Mouse (Mus musculus) Patski (cell line): ENCODE results near the gene Syngr4. TPM values are rescaled to one million over a fixed set of nuclear protein-coding genes. Genes with fewer than 3 reads are reported as not detected.
"Not testable (repeated sequence)": the region's sequence is repeated elsewhere in the genome, so short reads cannot be mapped to it uniquely, and the experiment has no call there.

Source experiments
- ATAC-seq: fragments of 100-300 bp; one replicate; pipeline ENCODE4 v1.8.0; 2021
- CTCF ChIA-PET: fragments of 350-600 bp; sonication (Branson Sonifier 250); formaldehyde crosslinking; loops from one replicate; lab custom pipeline; 2022; ENCODE audit warnings: inconsistent platforms; lab: Charles Lee
- POLR2A ChIA-PET: fragments of 350-600 bp; sonication (Branson Sonifier 250); formaldehyde crosslinking; loops from one replicate; lab custom pipeline; 2022; ENCODE audit warnings: antibody characterized with exemption, inconsistent platforms; lab: Charles Lee
- DNase-seq: peaks from one replicate; pipeline ENCODE4 v3.0.0-alpha.2; 2011; ENCODE audit warnings: low read depth, low spot score
- H3K27me3 ChIP-seq: fragments of 371-371 bp; one replicate; pipeline ENCODE4 v1.5.1; 2021
- CTCF ChIP-seq: fragments of 100-300 bp; IDR thresholded peaks from one replicate; pipeline ENCODE4 v1.5.1; 2021
- in situ Hi-C: fragments of 300-500 bp; cut with MboI; formaldehyde crosslinking; loops from 3 replicates; pipeline ENCODE4 v1.11.1; 2018; ENCODE audit warnings: low pct_unique_long_range_greater_than_20kb, mixed read lengths
- polyA plus RNA-seq: library from polyadenylated mRNA; unstranded; gene quantifications from one replicate; pipeline ENCODE4 v1.2.3, GENCODE M21; 2021

Gene Syngr4
- 0.63 TPM for polyA plus RNA-seq

DNA sequence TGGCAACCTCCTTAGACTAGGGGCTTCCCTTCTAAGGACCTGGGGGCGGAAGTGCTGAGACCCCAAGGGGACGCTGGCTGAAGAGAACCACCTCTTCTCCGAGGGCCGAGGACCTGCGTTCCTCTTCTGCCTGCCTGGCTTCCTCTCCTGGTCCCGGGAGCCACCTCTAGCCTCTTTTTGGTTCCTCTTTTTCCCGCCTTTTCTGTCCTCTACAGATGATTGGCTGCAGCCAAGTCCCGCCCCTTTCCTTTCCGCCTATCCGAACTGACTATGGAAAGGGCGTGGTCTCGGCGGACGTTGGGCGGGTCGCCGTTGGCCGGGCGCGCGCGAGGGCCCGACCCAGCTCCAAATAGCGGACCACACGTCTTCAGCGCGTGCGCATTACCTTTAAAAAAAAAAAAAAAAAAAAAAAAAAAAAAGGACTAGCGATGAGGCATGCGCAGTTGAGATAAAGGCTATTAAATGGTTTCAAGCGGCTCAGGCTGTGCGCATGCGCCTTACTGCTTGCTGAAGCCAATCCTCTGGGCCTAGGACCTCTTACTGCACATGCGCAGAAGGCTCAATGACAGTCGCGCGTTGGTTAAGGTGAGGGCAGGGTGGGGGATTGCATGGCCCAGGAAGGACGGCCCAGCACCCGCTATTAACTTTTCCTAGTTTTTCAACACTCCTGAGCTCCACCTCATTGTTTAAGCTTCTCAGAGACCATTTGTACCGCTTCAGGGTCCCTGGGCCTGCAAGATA, at the start of gene Syngr4, which contains the start of gene Tmem143:
Gene Syngr4 (minus strand): TSS at position 198 of the 741 bp plus-strand sequence.
Gene Tmem143 (plus strand): TSS at position 425 of the 741 bp plus-strand sequence.
- peak; percentile 79 for ATAC-seq
- in situ Hi-C loops = no loop called here
- POLR2A ChIA-PET = interaction anchor here (0.6 to 1.0 kb wide), 5 partner anchors 10 to 1075 kb away, joined by 3 to 4 read pairs (median 3); partner anchors contain the start of gene Sphk2
- CTCF ChIA-PET = no interaction called here
- peak; percentile 98 for DNase-seq
- no peaks in the 10 kb centered on the region for H3K27me3 ChIP-seq
- TF ChIP-seq CTCF = no peak

DNA sequence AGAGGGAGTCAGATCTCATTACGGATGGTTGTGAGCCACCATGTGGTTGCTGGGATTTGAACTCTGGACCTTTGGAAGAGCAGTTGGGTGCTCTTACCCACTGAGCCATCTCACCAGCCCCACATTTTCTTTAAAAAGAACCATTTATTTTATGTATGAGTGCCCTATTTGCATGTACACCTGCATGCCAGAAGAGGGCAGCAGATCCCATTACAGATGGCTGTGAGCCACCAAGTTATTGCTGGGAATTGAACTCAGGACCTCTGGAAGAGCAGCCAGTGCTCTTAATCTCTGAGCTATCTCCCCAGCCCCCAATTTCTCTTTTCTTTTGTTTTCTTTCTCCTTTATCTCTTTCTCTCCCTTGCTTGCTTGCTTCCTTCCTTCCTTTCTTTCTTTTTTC, 46.8 kb upstream of the Syngr4 start:
- DNase-seq = not testable (repeated sequence)
- in situ Hi-C loops = loop anchor here (5.0 kb wide), 1 partner anchor 69 kb away; no protein-coding TSS in a partner anchor

DNA sequence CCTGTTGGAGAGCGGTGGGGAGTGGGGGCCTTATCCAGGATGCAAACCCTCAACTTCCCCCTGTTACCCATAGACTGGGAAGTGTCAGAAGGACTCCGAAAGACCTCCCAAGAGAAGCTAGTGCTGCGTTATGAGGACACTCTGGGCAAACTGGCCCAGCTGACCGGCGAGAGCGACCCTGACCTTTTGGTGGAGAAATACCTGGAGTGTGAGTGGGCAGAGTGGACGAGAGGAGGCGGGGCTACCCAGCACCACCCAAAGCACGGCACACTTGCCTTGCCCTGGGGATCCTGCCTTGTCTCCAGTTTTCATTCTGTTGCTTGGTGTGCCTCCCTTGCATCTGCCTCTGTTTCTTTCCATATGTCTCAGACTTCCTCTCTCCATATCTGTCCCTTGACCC, 45.5 kb upstream of the Syngr4 start:
- CTCF ChIA-PET = interaction anchor here (1.0 to 2.0 kb wide), 3 partner anchors 68 to 91 kb away, joined by 3 to 5 read pairs (median 4); partner anchors contain the start of genes Kdelr1 and Nomo1
- TF ChIP-seq CTCF = no peak
- POLR2A ChIA-PET = interaction anchor here (0.7 kb wide), 1 partner anchor 67 kb away, joined by 6 read pairs; no protein-coding TSS in a partner anchor
- ATAC-seq (no peak), DNase-seq (no peak)
- in situ Hi-C loops = loop anchor here (5.0 kb wide), 1 partner anchor 70 kb away; no protein-coding TSS in a partner anchor
- no peaks in the 10 kb centered on the region for H3K27me3 ChIP-seq

More for the DNA sequence above, 46.8 kb upstream of the Syngr4 start:
- TF ChIP-seq CTCF = peak; percentile 65
- CTCF ChIA-PET = interaction anchor here (1.1 to 2.0 kb wide), 2 partner anchors 37 to 70 kb away, joined by 3 to 5 read pairs; partner anchors contain the start of gene Kdelr1
- ATAC-seq, H3K27me3 ChIP-seq, POLR2A ChIA-PET: not testable (repeated sequence)

DNA sequence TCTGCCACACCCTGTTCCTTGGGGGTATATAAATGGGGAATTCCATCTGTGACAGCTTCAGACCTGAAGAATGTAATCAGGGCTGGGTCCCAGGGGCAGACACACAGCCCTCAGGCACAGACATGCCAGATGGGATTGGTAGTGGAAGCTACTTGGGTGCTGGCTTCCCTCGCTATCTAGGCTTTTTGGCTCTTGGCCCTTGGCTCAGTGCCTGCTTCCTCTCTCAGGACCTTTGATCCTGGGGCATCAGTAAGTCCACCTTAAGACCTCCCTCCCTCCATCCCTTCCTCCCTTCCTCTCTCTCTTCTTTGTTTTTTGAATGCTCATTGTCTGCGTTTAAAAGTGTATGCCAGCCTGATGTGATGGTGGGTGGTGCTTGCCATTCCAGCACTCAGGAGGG, 43.3 kb upstream of the Syngr4 start:
- H3K27me3 ChIP-seq = no peaks in the 10 kb centered on the region
- POLR2A ChIA-PET = no interaction called here
- in situ Hi-C loops = loop anchor here (5.0 kb wide), 1 partner anchor 72 kb away; no protein-coding TSS in a partner anchor
- TF ChIP-seq CTCF = no peak
- ATAC-seq (no peak), DNase-seq (no peak)
- CTCF ChIA-PET = no interaction called here

DNA sequence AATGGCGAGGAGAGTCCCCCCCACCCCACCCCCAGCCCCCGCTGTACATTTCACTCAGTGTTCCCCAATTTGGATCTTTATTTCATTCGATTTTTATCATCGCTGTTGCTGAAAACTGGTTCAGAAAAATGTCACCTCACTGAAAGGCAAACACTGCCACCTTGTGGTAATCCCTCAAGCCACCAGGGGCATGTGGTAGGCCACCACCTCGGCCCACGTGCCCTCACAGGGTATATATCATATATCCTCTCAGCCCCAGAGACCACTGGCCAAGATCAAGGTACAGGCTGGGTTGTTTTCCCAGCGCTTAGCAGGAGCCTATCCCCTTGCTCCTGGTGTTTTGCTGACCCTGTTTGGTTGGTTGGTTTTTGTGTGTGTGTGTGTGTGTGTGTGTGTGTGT, 38.6 kb upstream of the Syngr4 start:
- POLR2A ChIA-PET = interaction anchor here (0.6 kb wide), 1 partner anchor 83 kb away, joined by 4 read pairs; no protein-coding TSS in a partner anchor
- DNase-seq = peak; percentile 19

DNA sequence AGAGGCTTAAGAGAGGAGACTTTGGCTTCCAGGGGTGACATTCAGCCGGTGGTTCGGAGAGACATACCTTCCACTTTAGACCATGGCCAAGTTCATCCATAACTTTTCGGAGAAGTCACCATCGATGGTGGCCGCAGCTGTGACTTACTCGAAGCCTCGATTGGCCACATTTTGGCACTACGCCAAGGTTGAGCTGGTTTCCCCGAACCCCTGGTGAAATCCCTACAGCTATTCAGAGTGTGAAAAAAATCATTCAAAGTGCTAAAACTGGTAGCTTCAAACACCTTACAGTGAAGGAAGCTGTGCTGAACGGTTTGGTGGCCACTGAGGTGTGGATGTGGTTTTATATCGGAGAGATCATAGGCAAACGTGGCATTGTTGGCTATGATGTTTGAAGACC, 37.3 kb upstream of the Syngr4 start:
- ATAC-seq, POLR2A ChIA-PET, H3K27me3 ChIP-seq, DNase-seq: not testable (repeated sequence)
- in situ Hi-C loops = loop anchor here (5.0 kb wide), 1 partner anchor 126 kb away; no protein-coding TSS in a partner anchor
- CTCF ChIA-PET = interaction anchor here (0.9 to 3.1 kb wide), 5 partner anchors 11 to 216 kb away, joined by 3 to 6 read pairs (median 4); partner anchors contain the start of gene Sphk2

More for the DNA sequence above, 38.6 kb upstream of the Syngr4 start:
- CTCF ChIA-PET = interaction anchor here (1.0 to 3.1 kb wide), 4 partner anchors 10 to 68 kb away, joined by 3 to 7 read pairs (median 5); no protein-coding TSS in a partner anchor
- in situ Hi-C loops = no loop called here
- peak; percentile 58 for TF ChIP-seq CTCF
- no peak for ATAC-seq
- H3K27me3 ChIP-seq = no peaks in the 10 kb centered on the region

DNA sequence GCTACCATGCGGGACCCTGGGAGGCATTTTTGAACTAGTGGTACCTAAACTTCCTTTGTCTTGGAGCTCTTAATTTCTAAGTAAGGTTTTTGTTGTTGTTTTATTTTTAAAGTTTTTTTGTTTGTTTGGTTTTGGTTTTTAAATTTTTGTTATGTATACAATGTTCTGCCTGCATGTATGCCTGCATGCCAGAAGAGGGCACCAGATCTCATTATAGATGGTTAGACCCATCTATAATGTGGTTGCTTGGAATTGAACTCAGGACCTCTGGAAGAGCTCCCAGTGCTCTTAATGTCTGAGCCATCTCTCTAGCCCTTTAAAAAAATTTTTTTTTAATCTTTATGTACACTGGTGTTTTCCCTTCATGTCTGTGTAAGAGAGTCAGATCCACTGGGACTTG, 33.2 kb upstream of the Syngr4 start:
- ChIA-PET CTCF (interaction anchor here (1.2 to 1.5 kb wide), 2 partner anchors 51 to 128 kb away, joined by 3 to 7 read pairs; no protein-coding TSS in a partner anchor), POLR2A (no interaction called here)
- in situ Hi-C loops = loop anchor here (5.0 kb wide), 3 partner anchors 57 to 192 kb away; partner anchors contain the start of gene Kdelr1
- TF ChIP-seq CTCF = no peak
- no peaks in the 10 kb centered on the region for H3K27me3 ChIP-seq
- DNase-seq (no peak), ATAC-seq (no peak)

DNA sequence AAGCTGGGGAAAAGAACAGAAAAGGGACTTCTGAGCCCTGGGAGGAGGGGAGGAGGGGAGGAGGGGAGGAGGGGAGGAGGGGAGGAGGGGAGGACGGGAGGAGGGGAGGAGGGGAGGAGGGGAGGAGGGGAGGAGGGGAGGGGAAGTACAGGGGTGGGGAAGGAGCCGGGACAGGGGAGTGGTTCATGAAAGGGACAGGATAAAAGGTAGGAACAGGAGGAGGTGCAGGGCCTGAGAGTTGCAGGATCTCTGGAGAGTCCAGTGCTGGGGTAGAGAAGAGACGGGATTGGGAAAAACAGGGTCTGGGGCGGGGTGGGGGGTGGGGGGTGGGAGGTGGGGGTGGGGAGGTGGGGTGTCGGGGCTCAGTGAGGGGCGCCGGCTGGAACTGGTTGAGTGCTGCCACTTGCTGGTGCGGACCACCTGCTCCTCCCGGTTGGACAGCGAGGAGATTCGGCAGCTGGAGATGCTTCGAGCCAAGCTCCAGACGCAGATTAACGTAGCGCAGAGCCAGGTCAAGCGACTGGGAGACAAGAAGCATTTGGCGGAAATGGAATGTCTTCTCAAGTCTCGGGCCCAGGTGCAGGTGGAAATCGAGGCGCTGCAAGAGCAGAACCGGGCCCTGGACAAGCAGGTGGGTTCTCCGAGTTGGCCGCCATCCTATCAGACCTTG, 32.2 kb upstream of the Syngr4 start:
- ATAC-seq = no peak
- ChIA-PET CTCF (interaction anchor here (1.0 to 1.5 kb wide), 3 partner anchors 50 to 127 kb away, joined by 3 to 7 read pairs (median 3); partner anchors contain the start of gene Kdelr1), POLR2A (no interaction called here)
- DNase-seq = no peak
- in situ Hi-C loops = loop anchor here (5.0 kb wide), 2 partner anchors 56 to 191 kb away; partner anchors contain the start of gene Kdelr1
- no peak for TF ChIP-seq CTCF
- H3K27me3 ChIP-seq = no peaks in the 10 kb centered on the region

DNA sequence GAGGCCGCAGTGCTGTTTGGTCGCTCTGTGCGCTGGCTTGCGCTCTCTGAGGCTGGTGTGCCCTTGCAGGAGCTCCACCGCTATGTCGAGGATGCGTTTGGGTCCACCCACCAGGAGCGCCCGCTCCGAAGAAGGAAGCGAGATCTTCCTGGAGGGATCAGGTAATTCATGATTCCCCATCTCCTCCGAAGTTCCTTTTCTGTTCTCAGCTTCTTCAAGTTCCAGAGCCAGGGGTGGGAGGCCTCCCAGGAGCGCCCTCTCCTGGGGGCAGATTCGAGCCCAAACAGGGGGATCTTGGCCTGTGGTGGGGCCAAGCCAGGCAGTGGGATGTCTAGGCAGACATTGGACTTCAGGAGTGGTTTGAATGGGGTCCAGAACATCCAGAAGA, 27.9 kb upstream of the Syngr4 start:
- no peak for TF ChIP-seq CTCF
- ChIA-PET POLR2A (no interaction called here), CTCF (interaction anchor here (1.2 kb wide), 1 partner anchor 11 kb away, joined by 3 read pairs; no protein-coding TSS in a partner anchor)
- no peaks in the 10 kb centered on the region for H3K27me3 ChIP-seq
- in situ Hi-C loops = no loop called here
- ATAC-seq (no peak), DNase-seq (no peak)
